Mouse (Mus musculus) urinary bladder, adult 2 months (tissue): ENCODE data around the gene Cryba1. TPM values are rescaled to one million over a fixed set of nuclear protein-coding genes. Genes with fewer than 3 reads are reported as not detected.
A peak's percentile ranks its signal among the peaks of the same experiment; 100 is the strongest.

Experiments used
- DNase-seq: peaks from one replicate; pipeline ENCODE4 v3.0.0; 2022; ENCODE audit warnings: low spot score
- polyA plus RNA-seq: library from polyadenylated mRNA; depleted of rRNA; stranded (reverse); fragments of >200 nt; gene quantifications from 2 replicates; pipeline ENCODE4 v1.2.3, GENCODE M21; 2012; rRNA removed

Cryba1 gene
- polyA plus RNA-seq, 1 experiment: not detected

- DNase-seq: no peak
These were observed 6.0 kb downstream of the Cryba1 start for GRCm38 (mm10) chr11:77719055-77719454.

- DNase-seq: no peak
These were observed 11.3 kb downstream of the Cryba1 start for GRCm38 (mm10) chr11:77713736-77714135.

GRCm38 (mm10) chr11:77709039-77709438 is 16.0 kb downstream of the Cryba1 start:
- DNase-seq: no peak

- no peak for DNase-seq
These were observed 19.2 kb downstream of the Cryba1 start for GRCm38 (mm10) chr11:77705920-77706319.

- DNase-seq: no peak
These were observed 27.9 kb downstream of the Cryba1 start for GRCm38 (mm10) chr11:77697232-77697631.

GRCm38 (mm10) chr11:77693026-77693425 is 32.1 kb downstream of the Cryba1 start:
- DNase-seq: no peak

- DNase-seq: peak; percentile 60
These were observed 37.4 kb downstream of the Cryba1 start for GRCm38 (mm10) chr11:77687541-77688131.

GRCm38 (mm10) chr11:77686841-77687540 is 38.1 kb downstream of the Cryba1 start:
- DNase-seq: peak; percentile 69

GRCm38 (mm10) chr11:77686346-77686840 is 38.7 kb downstream of the Cryba1 start:
- DNase-seq: peak; percentile 45

- peak; percentile 98 for DNase-seq
These were observed 39.5 kb downstream of the Cryba1 start, which contains the start of gene Nufip2 for GRCm38 (mm10) chr11:77685383-77686265. Nufip2 (plus strand) TSS chr11:77686155.

GRCm38 (mm10) chr11:77684896-77685295 is 40.2 kb downstream of the Cryba1 start:
- DNase-seq: no peak

- no peak for DNase-seq
These were observed 45.1 kb downstream of the Cryba1 start for GRCm38 (mm10) chr11:77680018-77680417.

- DNase-seq: no peak
These were observed 51.6 kb downstream of the Cryba1 start for GRCm38 (mm10) chr11:77673428-77673991.

- DNase-seq: no peak
These were observed 52.3 kb downstream of the Cryba1 start for GRCm38 (mm10) chr11:77672746-77673145.

Other genes starting within 250 kb of the Cryba1 start
- gene Ankrd13b, start 235.6 kb downstream of the Cryba1 start, polyA plus RNA-seq: 21.8 and 22.3 TPM in 2 replicates
- gene Git1, start 231.7 kb downstream of the Cryba1 start, polyA plus RNA-seq: 24.7 and 37.0 TPM in 2 replicates
- 0.71 and 1.1 TPM in 2 replicates for gene Abhd15, start 210.2 kb downstream of the Cryba1 start, polyA plus RNA-seq
- gene Trp53i13, start 209.3 kb downstream of the Cryba1 start, polyA plus RNA-seq: 20.9 and 21.0 TPM in 2 replicates
- gene Gm10392, start 206.1 kb downstream of the Cryba1 start, polyA plus RNA-seq: not detected in 2 replicates
- 17.3 and 18.1 TPM in 2 replicates for gene Taok1, start 117.5 kb downstream of the Cryba1 start, polyA plus RNA-seq
- 16.4 and 19.3 TPM in 2 replicates for gene Nufip2, start 39.1 kb downstream of the Cryba1 start, polyA plus RNA-seq
- 24.1 and 33.8 TPM in 2 replicates for gene Myo18a, start 38.0 kb upstream of the Cryba1 start, polyA plus RNA-seq
- gene Gm10277, start 62.5 kb upstream of the Cryba1 start, polyA plus RNA-seq: not detected in 2 replicates
- gene Pipox, start 168.8 kb upstream of the Cryba1 start, polyA plus RNA-seq: 0.37 and 0.66 TPM in 2 replicates
- gene Sez6, start 205.5 kb upstream of the Cryba1 start, polyA plus RNA-seq: 0.09 and 0.21 TPM in 2 replicates